Mouse (Mus musculus) forebrain, embryonic 14.5 days (tissue): Measurements from ENCODE around the gene Megf6. TPM values are rescaled to one million over a fixed set of nuclear protein-coding genes. Genes with fewer than 3 reads are reported as not detected.

Source experiments
- ATAC-seq: fragments of 200-750 bp; cut with Nextera tagmentation; 2 replicates; pipeline ENCODE4 v1.8.0; 2017; ENCODE audit warnings: mild to moderate bottlenecking, moderate library complexity
- DNase-seq: peaks from one replicate; pipeline ENCODE4 v3.0.0-alpha.2; 2015; ENCODE audit warnings: low spot score
- H3K27ac ChIP-seq: fragments of 300-500 bp; sonication (generic); 2 replicates; pipeline ENCODE4 v1.5.1; 2014; ENCODE audit warnings: low read depth, mild to moderate bottlenecking, control low read depth, low read length, moderate library complexity
- H3K27me3 ChIP-seq: fragments of 300-500 bp; sonication (generic); replicated peaks from 2 replicates; pipeline ENCODE4 v1.6.1; 2014; ENCODE audit warnings: low read length, control low read depth, mixed read lengths; ENCODE audit not compliant: control insufficient read depth, insufficient read depth
- H3K36me3 ChIP-seq: fragments of 300-500 bp; sonication (generic); 2 replicates; pipeline ENCODE4 v1.6.1; 2014; ENCODE audit warnings: low read length, control low read depth; ENCODE audit not compliant: control insufficient read depth, insufficient read depth
- H3K4me1 ChIP-seq: fragments of 300-500 bp; sonication (generic); 2 replicates; pipeline ENCODE4 v1.6.1; 2014; ENCODE audit warnings: antibody characterized with exemption, low read length, control low read depth; ENCODE audit not compliant: control insufficient read depth, insufficient read depth
- H3K4me2 ChIP-seq: fragments of 300-500 bp; sonication (generic); 2 replicates; pipeline ENCODE4 v1.6.1; 2014; ENCODE audit warnings: mild to moderate bottlenecking, control low read depth, low read length
- H3K4me3 ChIP-seq: fragments of 300-500 bp; sonication (generic); 2 replicates; pipeline ENCODE4 v1.5.1; 2014; ENCODE audit warnings: low read depth, low read length, control low read depth
- H3K9ac ChIP-seq: fragments of 300-500 bp; sonication (generic); 2 replicates; pipeline ENCODE4 v1.6.1; 2014; ENCODE audit warnings: mild to moderate bottlenecking, low read length, control low read depth, moderate library complexity
- H3K9me3 ChIP-seq: fragments of 300-500 bp; sonication (generic); replicated peaks from 2 replicates; pipeline ENCODE4 v1.6.1; 2016; ENCODE audit warnings: low read length, control low read depth, mixed read lengths; ENCODE audit not compliant: control insufficient read depth
- WGBS: fragments of 180-500 bp; shearing (Covaris S2); extraction: QIAGEN DNeasy Blood & Tissue Kit; methylation state at CpG from one replicate; pipeline ENCODE4 v1.1.7; 2014; 5-methylcytosine and 5-hydroxymethylcytosine counted together
- polyA plus RNA-seq: library from polyadenylated mRNA; unstranded; fragments of >200 nt; fragmentation: Nextera tagmentation; extraction: Ambion mirVana; gene quantifications from 2 replicates; pipeline ENCODE4 v1.2.1, GENCODE M21; 2014

The Megf6 gene
- polyA plus RNA-seq, 1 experiment from 2014 or later = 4.6 TPM

GRCm38 (mm10) chr4:154213586-154213985 is 43.1 kb downstream of the Megf6 start:
- DNase-seq (no peak), ATAC-seq (no peak)
- no peaks in the 10 kb centered on the region for H3K4me1 ChIP-seq
- 0 out of 2 replicates have a peak overlapping the region, but pooled peaks have one; percentile 2 for H3K27ac ChIP-seq
- H3K4me3 ChIP-seq = no peak overlapping the region
- no peak overlapping the region for H3K9ac ChIP-seq
- H3K27me3 ChIP-seq = no peaks in the 10 kb centered on the region
- H3K9me3 ChIP-seq = no peaks in the 10 kb centered on the region
- no peak overlapping the region for H3K4me2 ChIP-seq
- WGBS = 72% methylated on average over 7 of the region's 7 CpGs
- no peaks in the 10 kb centered on the region for H3K36me3 ChIP-seq

- Histone ChIP-seq H3K4me3 (no peak overlapping the region), H3K4me1 (no peaks in the 10 kb centered on the region), H3K9me3 (no peaks in the 10 kb centered on the region), H3K4me2 (no peak overlapping the region), H3K27me3 (no peaks in the 10 kb centered on the region), H3K9ac (no peak overlapping the region), H3K27ac (no peak overlapping the region), H3K36me3 (no peaks in the 10 kb centered on the region)
- ATAC-seq = no peak
- WGBS = 16% methylated on average over 5 of the region's 5 CpGs
- DNase-seq = no peak
These were observed 43.5 kb downstream of the Megf6 start for GRCm38 (mm10) chr4:154214075-154214474.

- Histone ChIP-seq H3K9ac (no peak overlapping the region), H3K4me3 (no peak overlapping the region), H3K27ac (no peak overlapping the region), H3K27me3 (no peaks in the 10 kb centered on the region), H3K4me2 (no peak overlapping the region), H3K4me1 (no peaks in the 10 kb centered on the region), H3K9me3 (no peaks in the 10 kb centered on the region), H3K36me3 (no peaks in the 10 kb centered on the region)
- ATAC-seq = no peak
- 68% methylated on average over 7 of the region's 7 CpGs for WGBS
- no peak for DNase-seq
These were observed 47.3 kb downstream of the Megf6 start for GRCm38 (mm10) chr4:154217711-154218350.

GRCm38 (mm10) chr4:154222773-154223172 is 52.2 kb downstream of the Megf6 start:
- Histone ChIP-seq H3K4me1 (peaks cover 4% of the 10 kb centered on the region; the same call in 1 of the 2 replicates), H3K9me3 (no peaks in the 10 kb centered on the region), H3K36me3 (no peaks in the 10 kb centered on the region), H3K4me2 (no peak overlapping the region), H3K27me3 (no peaks in the 10 kb centered on the region), H3K9ac (no peak overlapping the region), H3K27ac (no peak overlapping the region), H3K4me3 (no peak overlapping the region)
- 75% methylated on average over 6 of the region's 6 CpGs for WGBS
- DNase-seq = no peak
- ATAC-seq = no peak

GRCm38 (mm10) chr4:154224267-154224969 is 53.9 kb downstream of the Megf6 start:
- ATAC-seq (peak; percentile 42; the same call in 1 of the 2 replicates), DNase-seq (peak; percentile 49)
- Histone ChIP-seq H3K9ac (no peak overlapping the region), H3K27ac (no peak overlapping the region), H3K27me3 (no peaks in the 10 kb centered on the region), H3K9me3 (no peaks in the 10 kb centered on the region), H3K4me1 (peaks cover 4% of the 10 kb centered on the region; the same call in 1 of the 2 replicates), H3K4me2 (no peak overlapping the region), H3K4me3 (no peak overlapping the region), H3K36me3 (no peaks in the 10 kb centered on the region)
- 32% methylated on average over 6 of the region's 6 CpGs for WGBS

GRCm38 (mm10) chr4:154224970-154225309 is 54.4 kb downstream of the Megf6 start:
- Histone ChIP-seq H3K9ac (no peak overlapping the region), H3K4me3 (no peak overlapping the region), H3K4me2 (no peak overlapping the region), H3K4me1 (peaks cover 4% of the 10 kb centered on the region; the same call in 1 of the 2 replicates), H3K27me3 (no peaks in the 10 kb centered on the region), H3K9me3 (no peaks in the 10 kb centered on the region), H3K27ac (no peak overlapping the region), H3K36me3 (no peaks in the 10 kb centered on the region)
- WGBS = 58% methylated on average over 9 of the region's 9 CpGs
- DNase-seq = no peak
- no peak for ATAC-seq

GRCm38 (mm10) chr4:154226678-154227077 is 56.1 kb downstream of the Megf6 start:
- DNase-seq = no peak
- H3K4me2 ChIP-seq = no peak overlapping the region
- H3K4me1 ChIP-seq = peaks cover 4% of the 10 kb centered on the region; the same call in 1 of the 2 replicates
- no peak overlapping the region for H3K27ac ChIP-seq
- no peak overlapping the region for H3K9ac ChIP-seq
- H3K4me3 ChIP-seq = no peak overlapping the region
- H3K27me3 ChIP-seq = no peaks in the 10 kb centered on the region
- ATAC-seq = no peak
- H3K36me3 ChIP-seq = no peaks in the 10 kb centered on the region
- no peaks in the 10 kb centered on the region for H3K9me3 ChIP-seq
- WGBS = 88% methylated on average over 11 of the region's 11 CpGs

- Histone ChIP-seq H3K36me3 (no peaks in the 10 kb centered on the region), H3K4me1 (peaks cover 4% of the 10 kb centered on the region; the same call in 1 of the 2 replicates), H3K9me3 (no peaks in the 10 kb centered on the region), H3K27ac (no peak overlapping the region), H3K4me2 (no peak overlapping the region), H3K27me3 (no peaks in the 10 kb centered on the region), H3K4me3 (no peak overlapping the region), H3K9ac (no peak overlapping the region)
- WGBS = 82% methylated on average over 11 of the region's 11 CpGs
- ATAC-seq (no peak), DNase-seq (no peak)
These were observed 57.8 kb downstream of the Megf6 start for GRCm38 (mm10) chr4:154228336-154228735.

- Histone ChIP-seq H3K36me3 (no peaks in the 10 kb centered on the region), H3K4me2 (no peak overlapping the region), H3K27ac (no peak overlapping the region), H3K27me3 (no peaks in the 10 kb centered on the region), H3K4me1 (peaks cover 3% of the 10 kb centered on the region; the same call in 1 of the 2 replicates), H3K9me3 (no peaks in the 10 kb centered on the region), H3K4me3 (no peak overlapping the region), H3K9ac (no peak overlapping the region)
- WGBS = 94% methylated on average over 9 of the region's 9 CpGs
- ATAC-seq (no peak), DNase-seq (no peak)
These were observed 59.0 kb downstream of the Megf6 start for GRCm38 (mm10) chr4:154229569-154229968.
